Mouse (Mus musculus) kidney, embryonic 16.5 days (tissue): ENCODE measurements at regions not wholly inside any gene's neighbourhood (a gene's known extent, or its start where the extent isn't known, plus 50 kb on each side); places are given as distances from the start of the nearest gene placed in this dataset.

ENCODE experiments used
- ATAC-seq: fragments of 200-750 bp; cut with Nextera tagmentation; 2 replicates; pipeline ENCODE4 v1.8.0; 2017; ENCODE audit warnings: moderate TSS enrichment; ENCODE audit not compliant: low FRiP score, low TSS enrichment
- H3K27ac ChIP-seq: fragments of 300-500 bp; sonication (generic); 2 replicates; pipeline ENCODE4 v1.5.1; 2014; ENCODE audit warnings: low read length
- H3K27me3 ChIP-seq: fragments of 300-500 bp; sonication (generic); 2 replicates; pipeline ENCODE4 v1.6.1; 2014; ENCODE audit warnings: low read length, control low read depth, mixed read lengths; ENCODE audit not compliant: insufficient read depth
- H3K36me3 ChIP-seq: fragments of 300-500 bp; sonication (generic); 2 replicates; pipeline ENCODE4 v1.6.1; 2014; ENCODE audit warnings: low read length, control low read depth, mixed read lengths; ENCODE audit not compliant: insufficient read depth
- H3K4me1 ChIP-seq: fragments of 300-500 bp; sonication (generic); 2 replicates; pipeline ENCODE4 v1.6.1; 2014; ENCODE audit warnings: low read length, control low read depth, mixed read lengths; ENCODE audit not compliant: insufficient read depth
- H3K4me2 ChIP-seq: fragments of 300-500 bp; sonication (generic); replicated peaks from 2 replicates; pipeline ENCODE4 v1.6.1; 2014; ENCODE audit warnings: low read depth, low read length
- H3K4me3 ChIP-seq: fragments of 300-500 bp; sonication (generic); 2 replicates; pipeline ENCODE4 v1.5.1; 2014; ENCODE audit warnings: mild to moderate bottlenecking, low read length
- H3K9ac ChIP-seq: fragments of 300-500 bp; sonication (generic); replicated peaks from 2 replicates; pipeline ENCODE4 v1.6.1; 2014; ENCODE audit warnings: low read length
- H3K9me3 ChIP-seq: fragments of 300-500 bp; sonication (generic); 2 replicates; pipeline ENCODE4 v1.6.1; 2016; ENCODE audit warnings: low read length, control low read depth
- WGBS: fragments of 180-500 bp; shearing (Covaris S2); extraction: QIAGEN DNeasy Blood & Tissue Kit; methylation state at CpG from one replicate; pipeline ENCODE4 v1.1.7; 2014; 5-methylcytosine and 5-hydroxymethylcytosine counted together

DNA sequence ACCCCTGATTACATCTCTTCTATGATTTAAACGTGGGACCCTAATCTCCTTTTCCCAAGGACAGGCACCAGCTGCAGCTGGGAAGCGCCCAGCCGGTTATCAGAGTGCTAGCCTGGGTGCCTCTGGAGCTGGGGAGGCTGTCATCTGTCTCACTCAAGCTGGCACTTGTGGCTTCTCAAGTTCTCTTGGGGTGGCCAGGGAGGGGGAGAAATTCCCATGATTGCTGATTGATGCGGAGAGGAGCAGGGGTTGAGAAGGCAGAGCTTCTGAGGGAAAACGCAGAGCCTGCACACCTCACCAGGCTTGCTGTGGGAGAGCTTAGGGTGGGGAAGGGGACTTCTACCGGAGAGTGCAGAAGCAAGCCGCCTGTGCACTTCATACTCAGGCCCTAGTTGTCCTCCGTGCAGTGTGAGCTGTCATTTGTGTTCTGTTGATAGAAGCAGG, 626.3 kb downstream of the Zfp706 start:
- 6% methylated on average over 8 of the region's 8 CpGs for WGBS
- H3K4me3 ChIP-seq = peak overlapping the region; percentile 25
- H3K4me1 ChIP-seq = peaks cover 15% of the 10 kb centered on the region
- peak; percentile 79 for ATAC-seq
- no peak overlapping the region for H3K27ac ChIP-seq
- H3K9ac ChIP-seq = peak overlapping the region; percentile 51
- peak overlapping the region; percentile 52 for H3K4me2 ChIP-seq
- H3K36me3 ChIP-seq = no peaks in the 10 kb centered on the region
- H3K9me3 ChIP-seq = no peaks in the 10 kb centered on the region
- no peaks in the 10 kb centered on the region for H3K27me3 ChIP-seq

DNA sequence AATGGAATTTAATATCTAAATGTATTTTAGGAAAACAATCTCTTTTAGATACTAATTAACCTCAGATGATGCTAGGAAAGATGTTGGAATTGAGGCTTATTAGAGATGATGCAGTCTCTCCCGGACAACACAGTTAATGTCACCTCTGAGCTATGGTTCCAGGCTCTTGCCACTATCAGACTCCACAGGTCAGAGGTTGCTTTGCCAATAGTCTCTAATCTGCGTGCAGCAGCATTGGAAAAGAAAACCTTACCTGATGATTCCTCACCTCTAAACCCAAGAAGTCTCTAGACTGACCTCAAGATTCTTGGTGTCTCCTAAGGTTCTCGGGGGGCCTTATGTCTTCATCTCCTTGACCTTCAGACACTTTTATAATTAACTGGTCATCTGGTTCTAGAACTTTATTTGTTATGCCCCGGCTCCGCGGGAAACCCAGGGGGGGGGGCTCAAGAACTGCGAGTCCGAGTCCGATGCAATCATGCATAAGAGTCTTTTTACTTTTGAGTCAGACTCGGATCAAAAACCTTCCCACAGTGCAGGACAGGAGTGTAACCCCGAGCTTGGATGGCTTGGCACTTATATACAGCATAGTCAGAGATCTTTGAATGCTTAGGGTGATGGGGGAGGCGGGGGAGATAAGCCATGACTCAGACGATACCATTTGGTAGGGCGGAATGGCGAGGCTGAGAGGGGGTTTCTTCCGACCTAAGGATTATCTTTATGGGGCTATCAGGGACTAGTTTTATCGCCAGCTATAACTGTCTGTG, 626.9 kb downstream of the Zfp706 start:
- Histone ChIP-seq H3K9ac (peak overlapping the region; percentile 51), H3K9me3 (no peaks in the 10 kb centered on the region), H3K4me2 (peak overlapping the region; percentile 52), H3K4me3 (peak overlapping the region; percentile 25), H3K27ac (no peak overlapping the region), H3K36me3 (no peaks in the 10 kb centered on the region), H3K4me1 (peaks cover 20% of the 10 kb centered on the region), H3K27me3 (no peaks in the 10 kb centered on the region)
- WGBS = 6% methylated on average over 17 of the region's 17 CpGs
- ATAC-seq = peak; percentile 69

DNA sequence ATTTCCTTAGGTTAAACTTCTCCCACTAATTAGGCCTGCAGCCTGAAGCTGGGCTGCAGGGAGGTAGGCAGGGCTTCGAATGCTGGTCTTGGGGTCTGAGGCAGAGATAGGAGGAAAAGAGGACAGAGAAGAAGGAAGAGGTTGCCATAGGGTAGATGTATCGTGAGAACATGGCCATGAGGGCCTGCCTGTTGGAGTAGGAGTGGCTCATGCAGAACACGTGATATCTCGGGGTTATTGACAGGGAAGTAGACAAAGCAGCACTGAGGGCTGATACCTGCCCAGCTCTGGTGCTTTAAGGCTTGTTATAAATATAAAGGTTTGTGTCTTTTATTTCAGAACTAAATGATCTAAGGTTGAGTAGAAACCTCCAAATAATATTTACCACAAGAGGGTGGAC, 628.9 kb downstream of the Zfp706 start:
- ATAC-seq = no peak

DNA sequence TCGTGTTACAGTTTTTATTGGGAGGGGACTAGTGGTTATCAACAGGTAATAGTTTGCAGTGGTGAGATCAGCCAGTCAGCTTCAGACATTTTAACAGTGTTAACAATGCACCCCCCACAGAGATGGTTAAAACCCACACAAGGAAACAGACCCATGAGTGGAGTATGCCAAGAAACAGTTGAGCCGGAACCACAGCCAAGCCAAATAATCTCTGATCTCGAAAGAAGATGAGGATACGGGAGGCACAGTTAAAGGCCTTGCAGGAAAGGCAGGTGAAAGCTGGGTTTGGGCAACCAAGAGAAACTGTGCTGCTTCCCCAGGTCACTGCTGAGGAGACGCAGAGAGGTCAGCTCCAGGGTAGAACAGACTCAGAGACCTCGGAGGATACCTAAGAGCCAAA, 631.0 kb downstream of the Zfp706 start:
- 67% methylated on average over 6 of the region's 6 CpGs for WGBS
- no peak for ATAC-seq

More for the DNA sequence above, 628.9 kb downstream of the Zfp706 start:
- Histone ChIP-seq H3K4me2 (no peak overlapping the region), H3K27ac (no peak overlapping the region), H3K9me3 (no peaks in the 10 kb centered on the region), H3K9ac (no peak overlapping the region), H3K4me1 (peaks cover 38% of the 10 kb centered on the region), H3K27me3 (no peaks in the 10 kb centered on the region), H3K36me3 (no peaks in the 10 kb centered on the region), H3K4me3 (no peak overlapping the region)
- 92% methylated on average over 4 of the region's 4 CpGs for WGBS

DNA sequence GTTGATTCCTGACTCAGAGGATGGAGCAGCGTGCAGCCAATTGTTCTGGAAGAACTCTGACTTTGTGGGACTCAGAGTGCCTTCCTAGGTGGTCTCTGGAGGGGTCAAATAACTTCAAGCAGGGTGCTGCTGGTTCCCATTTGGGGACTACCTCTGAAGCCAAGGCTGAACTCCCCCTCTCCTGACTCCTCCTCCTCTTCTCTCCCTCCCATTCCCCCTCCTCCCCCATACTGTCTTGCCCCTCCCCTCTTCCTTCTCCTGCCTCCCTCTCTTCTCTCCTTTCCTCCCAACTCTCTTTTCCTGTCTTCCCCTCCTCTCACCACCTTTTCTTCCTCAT, 632.1 kb downstream of the Zfp706 start:
- H3K9ac ChIP-seq = peak overlapping the region; percentile 69; the same call in 1 of the 2 replicates

More for the DNA sequence above, 631.0 kb downstream of the Zfp706 start:
- no peak overlapping the region for H3K27ac ChIP-seq
- H3K36me3 ChIP-seq = no peaks in the 10 kb centered on the region
- H3K4me1 ChIP-seq = peaks cover 50% of the 10 kb centered on the region
- no peak overlapping the region for H3K4me2 ChIP-seq
- H3K9me3 ChIP-seq = no peaks in the 10 kb centered on the region
- H3K27me3 ChIP-seq = no peaks in the 10 kb centered on the region
- H3K9ac ChIP-seq = no peak overlapping the region
- no peak overlapping the region for H3K4me3 ChIP-seq

DNA sequence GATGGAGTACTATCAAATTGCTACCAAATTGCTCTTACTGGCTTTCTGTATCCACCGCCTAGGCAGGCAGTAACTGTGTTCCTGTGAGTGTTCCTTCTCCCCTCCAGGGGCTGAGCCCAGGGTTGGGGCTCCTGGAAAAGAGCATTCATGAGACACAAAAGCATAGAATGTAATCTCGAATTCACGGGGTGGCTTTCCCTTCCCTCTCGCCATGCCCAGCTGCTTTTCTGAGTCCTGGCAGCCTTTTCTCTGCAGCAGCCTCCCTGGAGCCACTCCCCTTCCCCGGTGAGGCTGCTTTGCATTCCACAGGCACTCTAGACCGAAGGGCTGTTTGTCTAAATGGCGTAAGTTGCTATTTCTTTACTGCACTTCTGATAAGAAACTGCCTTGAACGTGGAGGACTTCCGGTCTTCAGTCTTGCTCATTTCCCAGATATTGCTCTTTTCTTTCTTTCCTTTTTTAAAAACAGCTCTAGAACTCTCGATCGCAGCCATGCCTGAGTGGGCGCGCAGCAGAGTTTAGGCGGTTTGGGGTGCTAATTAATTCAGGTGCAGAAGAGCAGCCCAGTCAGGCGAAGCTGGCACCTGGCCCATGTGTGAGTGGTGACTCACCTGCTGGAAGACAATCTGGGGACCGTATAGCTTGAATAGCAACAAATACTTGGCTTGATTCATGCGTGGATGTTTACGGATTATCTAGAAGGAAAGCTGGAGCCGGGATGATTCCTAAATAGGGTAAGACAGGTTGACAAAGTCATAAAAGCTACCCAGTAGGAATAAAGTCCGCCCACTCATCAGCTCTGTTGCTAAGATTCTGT, 632.6 kb downstream of the Zfp706 start:
- under 1% methylated on average over 20 of the region's 20 CpGs for WGBS
- peak; percentile 77 for ATAC-seq
- H3K4me1 ChIP-seq = peaks cover 48% of the 10 kb centered on the region
- H3K36me3 ChIP-seq = no peaks in the 10 kb centered on the region
- H3K4me2 ChIP-seq = peak overlapping the region; percentile 78
- H3K27ac ChIP-seq = peak overlapping the region; percentile 97
- peak overlapping the region; percentile 69 for H3K9ac ChIP-seq
- no peaks in the 10 kb centered on the region for H3K27me3 ChIP-seq
- peak overlapping the region; percentile 49 for H3K4me3 ChIP-seq
- H3K9me3 ChIP-seq = no peaks in the 10 kb centered on the region

More for the DNA sequence above, 632.1 kb downstream of the Zfp706 start:
- no peak for ATAC-seq
- H3K27ac ChIP-seq = peak overlapping the region; percentile 97
- no peaks in the 10 kb centered on the region for H3K36me3 ChIP-seq
- H3K9me3 ChIP-seq = no peaks in the 10 kb centered on the region
- H3K4me3 ChIP-seq = peak overlapping the region; percentile 49
- H3K4me1 ChIP-seq = peaks cover 50% of the 10 kb centered on the region
- 0% methylated on average over 1 of the region's 1 CpGs for WGBS
- peak overlapping the region; percentile 78 for H3K4me2 ChIP-seq
- no peaks in the 10 kb centered on the region for H3K27me3 ChIP-seq

DNA sequence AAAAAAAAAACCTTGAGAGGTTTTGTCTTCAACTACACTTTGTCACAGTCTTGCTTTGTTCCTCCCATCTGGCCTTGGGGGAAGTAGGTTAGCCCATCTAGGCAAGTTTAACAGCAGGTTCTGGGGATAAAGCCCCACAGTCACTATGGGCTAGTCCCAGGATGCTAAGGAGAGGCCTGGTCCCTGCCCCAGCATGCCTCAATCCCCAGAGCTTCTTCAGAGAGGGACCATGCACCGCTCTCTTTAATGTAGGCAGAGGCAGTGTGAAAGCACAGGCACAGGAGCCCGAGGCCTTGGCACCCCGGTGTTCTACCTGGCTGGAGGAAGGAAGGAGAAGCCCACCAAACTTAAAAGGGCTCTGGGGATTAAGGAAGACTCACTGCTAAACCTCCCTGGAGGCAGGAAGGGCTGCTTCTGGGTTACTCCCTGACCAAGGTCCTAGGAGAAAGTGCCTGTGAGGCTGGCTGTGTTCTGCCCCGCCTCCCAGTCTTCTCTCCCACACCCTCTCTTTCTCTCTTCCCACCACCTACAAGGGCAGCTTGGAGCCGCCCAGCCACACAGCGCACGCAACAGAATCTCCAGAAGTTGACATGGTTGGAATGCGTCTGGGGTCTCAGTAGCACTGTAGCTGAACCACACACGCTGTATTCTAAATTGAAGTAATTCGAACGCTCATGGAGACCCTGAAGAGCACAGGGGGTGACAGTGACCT, 633.5 kb downstream of the Zfp706 start:
- Histone ChIP-seq H3K9me3 (no peaks in the 10 kb centered on the region), H3K9ac (peak overlapping the region; percentile 69), H3K27ac (peak overlapping the region; percentile 97), H3K36me3 (no peaks in the 10 kb centered on the region), H3K4me1 (peaks cover 46% of the 10 kb centered on the region), H3K4me3 (peak overlapping the region; percentile 49), H3K4me2 (peak overlapping the region; percentile 78), H3K27me3 (no peaks in the 10 kb centered on the region)
- ATAC-seq = peak; percentile 84
- WGBS = 11% methylated on average over 11 of the region's 11 CpGs

DNA sequence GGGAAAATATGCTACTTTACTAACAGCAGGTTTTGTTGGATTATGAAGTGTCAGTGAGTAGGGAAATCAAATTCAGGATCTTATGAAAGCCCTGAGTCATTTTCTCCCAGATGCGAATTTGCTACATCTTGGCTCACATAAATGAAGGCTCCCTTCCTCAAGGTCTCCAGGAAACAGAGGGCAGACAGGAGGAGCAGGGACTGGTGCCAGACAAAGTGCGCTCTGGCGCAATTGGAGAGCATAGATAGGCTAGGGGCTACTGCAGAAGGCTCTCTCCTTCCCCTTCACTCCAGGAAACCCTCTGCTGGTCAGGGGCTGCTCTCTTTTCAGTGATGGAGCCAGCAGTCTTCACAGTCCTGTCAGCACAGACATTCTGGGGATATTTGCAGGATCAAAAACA, 634.1 kb downstream of the Zfp706 start:
- 50% methylated on average over 3 of the region's 3 CpGs for WGBS
- no peak overlapping the region for H3K4me2 ChIP-seq

DNA sequence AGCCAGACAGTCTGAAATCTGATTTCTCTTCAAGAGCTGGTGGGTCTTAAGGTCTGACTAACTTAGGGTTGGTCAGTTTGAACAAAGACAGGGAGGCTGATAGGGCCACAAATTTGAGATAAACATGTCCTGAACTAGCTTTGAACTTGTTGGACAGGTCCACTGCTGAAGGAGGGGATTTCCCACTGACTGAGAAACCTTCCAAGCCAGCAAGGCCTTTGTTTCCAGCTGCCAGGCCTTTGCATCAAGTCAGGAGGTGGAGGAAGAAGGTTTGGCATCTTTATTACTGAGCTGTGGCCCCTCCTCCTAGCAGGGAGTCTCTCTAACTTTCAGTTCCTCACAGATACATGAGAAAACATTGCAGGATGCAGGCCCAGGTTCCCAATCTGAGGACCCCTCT, 636.2 kb downstream of the Zfp706 start:
- Histone ChIP-seq H3K4me3 (no peak overlapping the region), H3K27me3 (no peaks in the 10 kb centered on the region), H3K9me3 (no peaks in the 10 kb centered on the region), H3K9ac (no peak overlapping the region), H3K27ac (peak overlapping the region; percentile 72), H3K36me3 (no peaks in the 10 kb centered on the region), H3K4me1 (peaks cover 46% of the 10 kb centered on the region), H3K4me2 (no peak overlapping the region)
- no peak for ATAC-seq

More for the DNA sequence above, 634.1 kb downstream of the Zfp706 start:
- no peak for ATAC-seq
- H3K4me1 ChIP-seq = peaks cover 46% of the 10 kb centered on the region
- H3K9me3 ChIP-seq = no peaks in the 10 kb centered on the region
- no peak overlapping the region; the same call in 1 of the 2 replicates for H3K9ac ChIP-seq
- H3K36me3 ChIP-seq = no peaks in the 10 kb centered on the region
- H3K4me3 ChIP-seq = no peak overlapping the region
- H3K27me3 ChIP-seq = no peaks in the 10 kb centered on the region
- H3K27ac ChIP-seq = peak overlapping the region; percentile 97
